Mouse (Mus musculus) neural tube, embryonic 15.5 days (tissue): ENCODE results near the gene Acsbg1. TPM values are rescaled to one million over a fixed set of nuclear protein-coding genes. Genes with fewer than 3 reads are reported as not detected.
"Not testable (repeated sequence)": the region's sequence is repeated elsewhere in the genome, so short reads cannot be mapped to it uniquely, and the experiment has no call there.

Source experiments
- ATAC-seq: fragments of 200-750 bp; cut with Nextera tagmentation; 2 replicates; pipeline ENCODE4 v1.8.0; 2017; ENCODE audit warnings: mild to moderate bottlenecking, moderate TSS enrichment, moderate library complexity; ENCODE audit not compliant: low FRiP score
- H3K27ac ChIP-seq: fragments of 300-500 bp; sonication (generic); replicated peaks from 2 replicates; pipeline ENCODE4 v1.5.1; 2015; ENCODE audit warnings: mild to moderate bottlenecking, inconsistent platforms
- H3K27me3 ChIP-seq: fragments of 300-500 bp; sonication (generic); replicated peaks from 2 replicates; pipeline ENCODE4 v1.6.1; 2015; ENCODE audit warnings: inconsistent platforms
- H3K36me3 ChIP-seq: fragments of 300-500 bp; sonication (generic); 2 replicates; pipeline ENCODE4 v1.6.1; 2015; ENCODE audit warnings: inconsistent platforms
- H3K4me1 ChIP-seq: fragments of 300-500 bp; sonication (generic); 2 replicates; pipeline ENCODE4 v1.6.1; 2015; ENCODE audit warnings: inconsistent platforms
- H3K4me2 ChIP-seq: fragments of 300-500 bp; sonication (generic); 2 replicates; pipeline ENCODE4 v1.6.1; 2015; ENCODE audit warnings: inconsistent platforms, mild to moderate bottlenecking, moderate library complexity
- H3K4me3 ChIP-seq: fragments of 300-500 bp; sonication (generic); replicated peaks from 2 replicates; pipeline ENCODE4 v1.5.1; 2015; ENCODE audit warnings: mild to moderate bottlenecking, inconsistent platforms
- H3K9ac ChIP-seq: fragments of 300-500 bp; sonication (generic); replicated peaks from 2 replicates; pipeline ENCODE4 v1.6.1; 2015; ENCODE audit warnings: mild to moderate bottlenecking, inconsistent platforms
- H3K9me3 ChIP-seq: fragments of 300-500 bp; sonication (generic); replicated peaks from 2 replicates; pipeline ENCODE4 v1.6.1; 2016; ENCODE audit warnings: inconsistent platforms
- WGBS: fragments of 180-500 bp; shearing (Covaris S2); methylation state at CpG from one replicate; pipeline ENCODE4 v1.1.7; 2015; ENCODE audit warnings: mixed read lengths; 5-methylcytosine and 5-hydroxymethylcytosine counted together
- polyA plus RNA-seq: library from polyadenylated mRNA; unstranded; fragments of >200 nt; fragmentation: Nextera tagmentation; extraction: Ambion mirVana; gene quantifications from 2 replicates; pipeline ENCODE4 v1.2.1, GENCODE M21; 2015

Gene Acsbg1
- polyA plus RNA-seq, 1 experiment from 2014 or later = 40.9 TPM

GRCm38 (mm10) chr9:54691241-54691805 is 29.7 kb upstream of the Acsbg1 start:
- WGBS = 4% methylated on average over 31 of the region's 31 CpGs
- Histone ChIP-seq H3K9ac (0 out of 2 replicates have a peak overlapping the region, but pooled peaks have one; percentile 26), H3K4me3 (peak overlapping the region; percentile 36), H3K4me2 (peak overlapping the region; percentile 64)
- peak; percentile 31; the same call in 1 of the 2 replicates for ATAC-seq
- not testable (repeated sequence) for H3K27ac ChIP-seq, H3K4me1 ChIP-seq, H3K9me3 ChIP-seq, H3K36me3 ChIP-seq, H3K27me3 ChIP-seq

- not testable (repeated sequence) for ATAC-seq, H3K4me1 ChIP-seq, H3K27me3 ChIP-seq, H3K4me2 ChIP-seq, H3K4me3 ChIP-seq, H3K9ac ChIP-seq, H3K36me3 ChIP-seq, H3K9me3 ChIP-seq, H3K27ac ChIP-seq
- 73% methylated on average over 2 of the region's 2 CpGs for WGBS
Observed at GRCm38 (mm10) chr9:54690697-54691096, 29.0 kb upstream of the Acsbg1 start.

- no peaks in the 10 kb centered on the region for H3K36me3 ChIP-seq
- H3K9ac ChIP-seq = no peak overlapping the region
- ATAC-seq = no peak
- no peak overlapping the region for H3K27ac ChIP-seq
- no peak overlapping the region for H3K4me3 ChIP-seq
- peaks cover 2% of the 10 kb centered on the region; the same call in 1 of the 2 replicates for H3K27me3 ChIP-seq
- 0 out of 2 replicates have a peak overlapping the region, but pooled peaks have one; percentile 7 for H3K4me2 ChIP-seq
- H3K4me1 ChIP-seq = peaks cover 8% of the 10 kb centered on the region
- H3K9me3 ChIP-seq = no peaks in the 10 kb centered on the region
- WGBS = 63% methylated on average over 8 of the region's 8 CpGs
Observed at GRCm38 (mm10) chr9:54689446-54689845, 27.8 kb upstream of the Acsbg1 start.

DNA sequence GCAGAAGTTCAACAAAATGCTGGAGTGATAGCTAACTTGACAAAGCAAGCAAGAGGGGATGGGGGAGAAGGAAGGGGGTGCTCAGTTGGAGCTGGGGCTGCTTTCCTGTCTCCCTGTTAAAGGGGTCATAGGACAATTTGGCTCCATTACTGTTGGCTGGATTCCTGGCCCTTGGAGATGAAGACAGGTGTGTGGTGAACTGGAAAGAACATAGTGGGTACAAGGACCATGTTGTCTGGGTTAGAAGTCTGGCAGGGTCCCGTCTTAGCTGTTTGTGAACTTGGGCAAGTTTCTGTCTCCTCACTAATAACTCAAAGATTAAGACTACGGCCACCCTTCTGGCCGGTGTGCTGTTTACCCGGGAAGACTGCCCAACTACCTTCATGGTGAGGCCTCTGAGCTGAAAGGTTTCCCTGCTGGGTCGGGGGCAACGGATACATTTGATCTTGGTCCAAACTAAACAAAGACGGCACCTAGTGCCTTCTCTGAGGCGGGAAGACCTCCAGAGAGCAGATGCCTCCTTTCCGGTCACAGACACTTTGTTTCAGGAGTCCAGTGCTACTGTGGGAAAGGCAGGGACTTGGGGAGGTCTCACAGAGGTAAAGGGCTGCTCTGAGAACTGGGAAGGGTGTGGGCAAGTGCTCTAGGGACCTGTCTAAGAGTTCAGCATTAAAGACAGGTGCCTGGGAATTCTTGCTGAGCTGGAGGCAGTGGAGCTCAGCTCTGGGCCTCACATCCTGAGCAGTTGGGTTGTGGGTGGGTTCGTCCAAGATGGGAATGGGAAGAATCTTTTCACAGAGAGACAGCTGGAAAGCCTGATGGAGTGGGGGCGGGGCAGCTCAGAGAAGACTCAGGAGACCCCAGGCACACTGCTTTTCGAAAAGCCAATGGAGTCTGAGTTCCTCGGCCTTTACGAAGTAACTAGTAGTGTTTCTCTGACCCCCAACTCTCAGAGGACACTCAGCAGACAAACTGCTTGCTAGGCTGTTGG is 25.9 kb upstream of the Acsbg1 start:
- H3K9ac ChIP-seq = no peak overlapping the region
- no peaks in the 10 kb centered on the region for H3K9me3 ChIP-seq
- 67% methylated on average over 14 of the region's 14 CpGs for WGBS

DNA sequence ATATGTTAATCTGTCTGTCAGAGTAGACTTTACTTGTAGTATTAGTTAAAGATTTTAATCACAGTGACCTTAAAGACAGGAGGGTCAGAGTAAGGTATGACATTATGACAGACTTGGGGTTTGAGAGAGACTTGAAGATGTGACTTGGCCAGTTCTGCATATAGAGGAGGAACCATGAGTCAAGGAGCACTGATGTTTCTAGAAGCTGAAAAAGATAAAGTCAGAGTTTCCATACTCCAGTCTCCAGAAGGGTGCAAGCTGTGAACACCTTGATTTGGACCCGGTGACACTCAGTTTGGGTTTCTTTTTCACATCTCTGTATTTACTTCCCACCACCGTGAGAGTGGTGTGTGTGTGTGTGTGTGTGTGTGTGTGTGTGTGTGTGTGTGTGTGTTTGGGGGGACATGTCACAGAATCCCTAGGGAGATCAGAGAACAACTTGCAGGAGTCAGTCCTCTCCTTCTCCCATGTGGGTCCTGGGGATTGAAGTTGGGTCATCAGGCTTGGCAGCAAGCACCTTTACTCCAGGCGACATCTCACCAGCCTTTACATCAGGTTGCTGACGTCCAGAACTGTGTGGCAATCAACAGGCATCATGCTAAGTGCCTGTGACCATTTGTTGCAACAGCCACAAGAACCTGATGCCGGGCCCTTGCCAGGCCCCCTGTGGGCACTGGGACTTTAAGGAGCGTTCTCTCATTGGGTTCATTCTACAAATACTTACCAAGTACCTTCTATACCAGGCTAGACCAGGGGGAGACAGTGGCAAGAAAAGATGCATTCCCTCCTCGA is 22.3 kb upstream of the Acsbg1 start:
- H3K27ac ChIP-seq = no peak overlapping the region
- ATAC-seq = no peak
- H3K9ac ChIP-seq = no peak overlapping the region
- no peaks in the 10 kb centered on the region for H3K4me1 ChIP-seq
- H3K4me2 ChIP-seq = no peak overlapping the region
- 71% methylated on average over 7 of the region's 7 CpGs for WGBS
- no peaks in the 10 kb centered on the region for H3K36me3 ChIP-seq
- H3K27me3 ChIP-seq = no peaks in the 10 kb centered on the region
- no peak overlapping the region for H3K4me3 ChIP-seq
- no peaks in the 10 kb centered on the region for H3K9me3 ChIP-seq

More for the DNA sequence above, 25.9 kb upstream of the Acsbg1 start:
- H3K4me3 ChIP-seq = no peak overlapping the region
- ATAC-seq = no peak
- no peak overlapping the region for H3K27ac ChIP-seq
- peaks cover 8% of the 10 kb centered on the region for H3K4me1 ChIP-seq
- no peaks in the 10 kb centered on the region for H3K36me3 ChIP-seq
- H3K27me3 ChIP-seq = peaks cover 2% of the 10 kb centered on the region; the same call in 1 of the 2 replicates
- no peak overlapping the region for H3K4me2 ChIP-seq

DNA sequence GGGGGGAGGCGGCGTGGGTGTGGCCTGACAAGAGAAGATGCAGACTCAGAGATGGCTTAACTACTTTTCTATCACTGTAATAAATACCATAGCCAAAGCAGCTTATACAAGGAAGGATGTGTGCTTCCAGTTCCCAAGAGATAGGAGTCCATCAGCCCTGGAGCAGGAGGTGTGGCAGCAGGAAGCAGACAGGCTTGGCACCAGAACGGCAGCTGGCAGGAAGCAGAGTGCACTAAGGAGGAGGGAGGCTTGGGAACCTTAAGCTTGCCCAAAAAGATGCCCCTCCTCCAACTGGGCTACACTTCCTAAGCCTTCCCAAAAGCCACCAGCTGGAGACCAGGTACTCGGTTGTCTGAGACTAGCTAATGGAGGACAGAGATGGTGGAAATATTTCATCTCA is 21.2 kb upstream of the Acsbg1 start:
- Histone ChIP-seq H3K4me2 (no peak overlapping the region), H3K36me3 (no peaks in the 10 kb centered on the region), H3K4me1 (no peaks in the 10 kb centered on the region), H3K27me3 (no peaks in the 10 kb centered on the region), H3K9me3 (no peaks in the 10 kb centered on the region), H3K4me3 (no peak overlapping the region), H3K9ac (no peak overlapping the region), H3K27ac (no peak overlapping the region)
- WGBS = 69% methylated on average over 4 of the region's 4 CpGs
- ATAC-seq = no peak

- peak; percentile 77; the same call in 1 of the 2 replicates for ATAC-seq
- H3K9me3 ChIP-seq = no peaks in the 10 kb centered on the region
- H3K4me3 ChIP-seq = peak overlapping the region; percentile 34
- H3K9ac ChIP-seq = peak overlapping the region; percentile 44
- no peak overlapping the region for H3K27ac ChIP-seq
- H3K4me1 ChIP-seq = peaks cover 7% of the 10 kb centered on the region; the same call in 1 of the 2 replicates
- no peaks in the 10 kb centered on the region for H3K36me3 ChIP-seq
- H3K4me2 ChIP-seq = peak overlapping the region; percentile 67
- 1% methylated on average over 14 of the region's 14 CpGs for WGBS
- H3K27me3 ChIP-seq = no peaks in the 10 kb centered on the region
Observed at GRCm38 (mm10) chr9:54676531-54676986, 14.9 kb upstream of the Acsbg1 start.

GRCm38 (mm10) chr9:54673887-54674286 is 12.2 kb upstream of the Acsbg1 start:
- Histone ChIP-seq H3K4me3 (no peak overlapping the region), H3K27ac (no peak overlapping the region), H3K36me3 (no peaks in the 10 kb centered on the region), H3K9me3 (no peaks in the 10 kb centered on the region), H3K27me3 (no peaks in the 10 kb centered on the region), H3K4me1 (peaks cover 7% of the 10 kb centered on the region; the same call in 1 of the 2 replicates), H3K9ac (no peak overlapping the region), H3K4me2 (no peak overlapping the region)
- no peak for ATAC-seq
- 93% methylated on average over 13 of the region's 13 CpGs for WGBS

GRCm38 (mm10) chr9:54671962-54672361 is 10.3 kb upstream of the Acsbg1 start:
- H3K27me3 ChIP-seq = no peaks in the 10 kb centered on the region
- no peak overlapping the region for H3K9ac ChIP-seq
- no peaks in the 10 kb centered on the region for H3K36me3 ChIP-seq
- no peak overlapping the region for H3K4me3 ChIP-seq
- H3K27ac ChIP-seq = no peak overlapping the region
- ATAC-seq = no peak
- no peaks in the 10 kb centered on the region for H3K9me3 ChIP-seq
- H3K4me1 ChIP-seq = peaks cover 7% of the 10 kb centered on the region; the same call in 1 of the 2 replicates
- no peak overlapping the region for H3K4me2 ChIP-seq
- 91% methylated on average over 3 of the region's 3 CpGs for WGBS

DNA sequence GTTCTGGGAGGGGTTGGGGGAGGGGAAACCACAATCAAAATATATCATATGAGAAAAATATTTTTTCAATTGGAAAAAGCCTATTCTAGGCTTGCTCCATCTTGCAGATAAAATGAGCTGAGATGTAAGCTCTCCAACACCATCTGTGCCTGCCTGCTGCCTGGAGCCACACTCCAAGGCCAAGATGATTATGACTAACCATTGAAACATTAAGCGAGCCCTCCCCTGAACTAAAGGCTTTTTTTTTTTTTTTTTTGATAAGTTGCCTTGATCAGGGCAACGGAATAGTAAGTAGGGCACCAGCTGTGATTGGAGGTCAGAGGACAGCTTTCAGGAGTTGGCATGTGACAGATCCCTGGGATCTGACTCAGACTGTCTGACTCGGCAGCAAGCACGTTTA is 6.8 kb upstream of the Acsbg1 start:
- Histone ChIP-seq H3K27me3 (no peaks in the 10 kb centered on the region), H3K4me3 (no peak overlapping the region), H3K4me1 (no peaks in the 10 kb centered on the region), H3K9ac (no peak overlapping the region), H3K27ac (no peak overlapping the region), H3K4me2 (no peak overlapping the region), H3K36me3 (no peaks in the 10 kb centered on the region), H3K9me3 (no peaks in the 10 kb centered on the region)
- ATAC-seq = no peak
- whole genome bisulfite sequencing = 73% methylated on average over 4 of the region's 4 CpGs

DNA sequence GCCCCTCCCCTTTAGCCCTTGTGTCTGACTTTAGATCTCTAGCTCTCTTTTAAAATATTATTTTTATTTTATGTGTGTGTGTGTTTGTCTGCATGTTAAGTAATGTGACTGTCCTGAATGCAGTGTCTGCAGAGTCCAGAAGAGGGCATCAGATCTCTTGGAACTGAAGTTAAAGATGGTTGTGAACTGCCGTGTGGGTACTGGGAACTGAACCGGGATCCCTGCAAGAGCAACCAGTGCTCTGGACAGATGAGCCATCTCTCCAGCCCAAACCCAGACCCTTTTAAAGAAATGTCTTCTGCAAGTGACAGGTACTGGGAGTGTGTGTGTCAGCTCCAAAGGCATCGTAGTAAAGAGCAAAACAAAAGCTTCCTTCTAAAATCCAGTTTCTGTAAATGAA is 4.4 kb upstream of the Acsbg1 start:
- Histone ChIP-seq H3K4me2 (no peak overlapping the region), H3K27me3 (no peaks in the 10 kb centered on the region), H3K36me3 (no peaks in the 10 kb centered on the region), H3K9ac (no peak overlapping the region), H3K4me3 (no peak overlapping the region), H3K4me1 (peaks cover 9% of the 10 kb centered on the region), H3K27ac (no peak overlapping the region), H3K9me3 (no peaks in the 10 kb centered on the region)
- 99% methylated on average over 3 of the region's 3 CpGs for WGBS
- ATAC-seq = no peak
